Mouse (Mus musculus) urinary bladder, adult 18-20 months (tissue): ENCODE data around the gene Rybp.

ENCODE experiments used
- DNase-seq, 2 experiments: peaks; one replicate each; pipeline ENCODE4 v3.0.0; 2022; ENCODE audit warnings: low spot score in 2 of 2, mixed read lengths in 2 of 2

Rybp gene

GRCm38 (mm10) chr6:100219971-100220370 is 67.3 kb downstream of the Rybp start:
- DNase-seq = no peak

- peak; percentile 48 to 66 for DNase-seq
Observed at GRCm38 (mm10) chr6:100218541-100219341, 68.5 kb downstream of the Rybp start.

- no peak for DNase-seq
Observed at GRCm38 (mm10) chr6:100217507-100217906, 69.8 kb downstream of the Rybp start.

- DNase-seq = no peak
Observed at GRCm38 (mm10) chr6:100216945-100217344, 70.3 kb downstream of the Rybp start.

- no peak for DNase-seq
Observed at GRCm38 (mm10) chr6:100215809-100216208, 71.5 kb downstream of the Rybp start.

- DNase-seq = no peak
Observed at GRCm38 (mm10) chr6:100214132-100214913, 73.0 kb downstream of the Rybp start.

- DNase-seq = no peak
Observed at GRCm38 (mm10) chr6:100213596-100213995, 73.7 kb downstream of the Rybp start.

- DNase-seq = no peak
Observed at GRCm38 (mm10) chr6:100212820-100213219, 74.5 kb downstream of the Rybp start.

GRCm38 (mm10) chr6:100211646-100212045 is 75.6 kb downstream of the Rybp start:
- DNase-seq = no peak

GRCm38 (mm10) chr6:100210517-100210916 is 76.8 kb downstream of the Rybp start:
- DNase-seq = no peak

GRCm38 (mm10) chr6:100206741-100207275 is 80.5 kb downstream of the Rybp start:
- no peak for DNase-seq

GRCm38 (mm10) chr6:100206261-100206660 is 81.0 kb downstream of the Rybp start:
- no peak for DNase-seq

- no peak for DNase-seq
Observed at GRCm38 (mm10) chr6:100204436-100204835, 82.8 kb downstream of the Rybp start.

GRCm38 (mm10) chr6:100203492-100203891 is 83.8 kb downstream of the Rybp start:
- no peak for DNase-seq

GRCm38 (mm10) chr6:100202091-100202490 is 85.2 kb downstream of the Rybp start:
- no peak for DNase-seq

GRCm38 (mm10) chr6:100197102-100197501 is 90.2 kb downstream of the Rybp start:
- DNase-seq = no peak

- no peak for DNase-seq
Observed at GRCm38 (mm10) chr6:100195870-100196409, 91.3 kb downstream of the Rybp start.

- DNase-seq = no peak
Observed at GRCm38 (mm10) chr6:100195091-100195490, 92.2 kb downstream of the Rybp start.

- no peak for DNase-seq
Observed at GRCm38 (mm10) chr6:100193760-100194159, 93.5 kb downstream of the Rybp start.

- no peak for DNase-seq
Observed at GRCm38 (mm10) chr6:100192691-100193229, 94.5 kb downstream of the Rybp start.

- no peak for DNase-seq
Observed at GRCm38 (mm10) chr6:100190803-100191559, 96.3 kb downstream of the Rybp start.
